Mouse (Mus musculus) hindbrain, postnatal 0 days (tissue): ENCODE measurements around the gene Sec14l1. TPM values are rescaled to one million over a fixed set of nuclear protein-coding genes. Genes with fewer than 3 reads are reported as not detected.

Experiments used
- ATAC-seq: fragments of 200-750 bp; cut with Nextera tagmentation; 2 replicates; pipeline ENCODE4 v1.8.0; 2017; ENCODE audit warnings: mild to moderate bottlenecking, moderate TSS enrichment, moderate library complexity
- DNase-seq: peaks from one replicate; pipeline ENCODE4 v3.0.0-alpha.2; 2015; ENCODE audit warnings: low spot score
- H3K27ac ChIP-seq: fragments of 300-500 bp; sonication (generic); 2 replicates; pipeline ENCODE4 v1.5.1; 2014; ENCODE audit warnings: mild to moderate bottlenecking
- H3K27me3 ChIP-seq: fragments of 300-500 bp; sonication (generic); 2 replicates; pipeline ENCODE4 v1.6.1; 2014; ENCODE audit warnings: low read length, mixed read lengths; ENCODE audit not compliant: insufficient read depth
- H3K36me3 ChIP-seq: fragments of 300-500 bp; sonication (generic); 2 replicates; pipeline ENCODE4 v1.6.1; 2014; ENCODE audit warnings: low read length, mixed read lengths; ENCODE audit not compliant: insufficient read depth
- H3K4me1 ChIP-seq: fragments of 300-500 bp; sonication (generic); 2 replicates; pipeline ENCODE4 v1.6.1; 2014; ENCODE audit warnings: antibody characterized with exemption, low read length, mixed read lengths; ENCODE audit not compliant: insufficient read depth
- H3K4me2 ChIP-seq: fragments of 300-500 bp; sonication (generic); 2 replicates; pipeline ENCODE4 v1.6.1; 2014; ENCODE audit warnings: low read depth, mild to moderate bottlenecking, low read length, moderate library complexity, mixed read lengths
- H3K4me3 ChIP-seq: fragments of 300-500 bp; sonication (generic); 2 replicates; pipeline ENCODE4 v1.5.1; 2014; ENCODE audit warnings: low read length
- H3K9ac ChIP-seq: fragments of 300-500 bp; sonication (generic); replicated peaks from 2 replicates; pipeline ENCODE4 v1.6.1; 2014; ENCODE audit warnings: mild to moderate bottlenecking, low read length, moderate library complexity, mixed read lengths
- H3K9me3 ChIP-seq: fragments of 300-500 bp; sonication (generic); 2 replicates; pipeline ENCODE4 v1.6.1; 2016; ENCODE audit warnings: low read length, mixed read lengths
- CTCF ChIP-seq: IDR thresholded peaks from 2 replicates; pipeline ENCODE4 v1.5.1; 2016; ENCODE audit warnings: antibody characterized with exemption, control low read depth, low read depth
- WGBS: fragments of 180-500 bp; shearing (Covaris S2); extraction: QIAGEN DNeasy Blood & Tissue Kit; methylation state at CpG from one replicate; pipeline ENCODE4 v1.1.7; 2014; 5-methylcytosine and 5-hydroxymethylcytosine counted together
- polyA plus RNA-seq: library from polyadenylated mRNA; unstranded; fragments of >200 nt; fragmentation: Nextera tagmentation; extraction: Ambion mirVana; gene quantifications from 2 replicates; pipeline ENCODE4 v1.2.1, GENCODE M21; 2015
- total RNA-seq: library from RNA; depleted of rRNA; stranded (reverse); fragments of >200 nt; gene quantifications from 2 replicates; pipeline ENCODE4 v1.2.3, GENCODE M21; 2014

Gene Sec14l1
- total and polyA plus RNA-seq, 2 experiments from 2014 or later = 47.0 to 74.1 TPM

- Histone ChIP-seq H3K4me1 (peaks cover 24% of the 10 kb centered on the region), H3K9me3 (no peaks in the 10 kb centered on the region), H3K27ac (peak overlapping the region; percentile 62), H3K27me3 (no peaks in the 10 kb centered on the region), H3K4me3 (no peak overlapping the region), H3K9ac (no peak overlapping the region), H3K4me2 (no peak overlapping the region), H3K36me3 (no peaks in the 10 kb centered on the region)
- DNase-seq = no peak
- WGBS = 43% methylated on average over 12 of the region's 12 CpGs
- ATAC-seq = no peak
- no peak for TF ChIP-seq CTCF
These were observed 13.1 kb downstream of the Sec14l1 start for GRCm38 (mm10) chr11:117127931-117128548.

DNA sequence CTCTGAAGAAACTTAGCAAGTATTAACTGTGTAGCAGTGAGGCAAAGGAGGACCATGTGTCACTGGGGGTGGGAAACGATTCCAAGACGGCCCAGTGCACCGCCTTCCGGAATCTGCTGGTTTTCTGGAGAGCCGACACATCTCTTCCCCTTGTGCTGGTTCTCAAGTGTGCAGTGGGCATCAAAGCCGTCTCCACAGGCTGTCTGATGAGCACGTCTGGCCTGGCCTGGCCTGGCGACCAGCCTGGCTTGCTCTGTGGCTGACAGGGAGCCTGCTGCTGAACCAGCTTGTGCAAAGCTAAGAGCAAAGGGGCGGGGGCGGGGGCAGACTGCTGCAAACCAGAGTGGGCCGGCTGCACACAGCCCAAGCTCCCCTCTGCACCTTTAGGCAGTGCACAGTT lies 14.5 kb downstream of the Sec14l1 start:
- DNase-seq = peak; percentile 73
- no peak overlapping the region for H3K4me3 ChIP-seq
- ATAC-seq = peak; percentile 84
- H3K9me3 ChIP-seq = no peaks in the 10 kb centered on the region
- peaks cover 21% of the 10 kb centered on the region; the same call in 1 of the 2 replicates for H3K4me1 ChIP-seq
- WGBS = 33% methylated on average over 11 of the region's 11 CpGs
- H3K4me2 ChIP-seq = no peak overlapping the region
- peak overlapping the region; percentile 60 for H3K27ac ChIP-seq
- no peak for TF ChIP-seq CTCF
- H3K27me3 ChIP-seq = no peaks in the 10 kb centered on the region
- H3K36me3 ChIP-seq = no peaks in the 10 kb centered on the region
- 0 out of 2 replicates have a peak overlapping the region, but pooled peaks have one; percentile 33 for H3K9ac ChIP-seq

DNA sequence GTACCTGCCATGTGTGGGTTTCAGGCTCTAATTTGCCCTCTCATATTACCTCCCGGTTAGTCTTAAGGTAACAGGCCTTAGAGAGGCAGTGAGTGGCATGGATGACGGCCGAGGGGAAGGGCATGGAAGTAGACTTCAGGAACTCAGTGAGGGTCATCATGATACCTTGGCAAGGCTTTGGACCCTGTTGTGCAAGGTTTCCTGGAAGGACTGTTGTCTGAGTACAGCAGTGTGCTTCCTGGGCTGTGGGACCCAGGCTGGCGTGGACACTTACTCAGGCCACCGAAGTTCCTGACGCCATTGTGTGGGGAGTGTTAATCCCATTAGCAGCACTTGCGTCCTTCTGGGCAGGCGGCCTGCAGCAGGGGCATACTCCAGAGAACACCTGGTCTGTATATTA lies 15.1 kb downstream of the Sec14l1 start:
- Histone ChIP-seq H3K9me3 (no peaks in the 10 kb centered on the region), H3K27ac (peak overlapping the region; percentile 60), H3K27me3 (no peaks in the 10 kb centered on the region), H3K4me3 (no peak overlapping the region), H3K4me2 (no peak overlapping the region), H3K4me1 (peaks cover 21% of the 10 kb centered on the region; the same call in 1 of the 2 replicates), H3K9ac (0 out of 2 replicates have a peak overlapping the region, but pooled peaks have one; percentile 33), H3K36me3 (no peaks in the 10 kb centered on the region)
- DNase-seq (no peak), ATAC-seq (no peak)
- 71% methylated on average over 8 of the region's 8 CpGs for WGBS
- TF ChIP-seq CTCF = no peak

DNA sequence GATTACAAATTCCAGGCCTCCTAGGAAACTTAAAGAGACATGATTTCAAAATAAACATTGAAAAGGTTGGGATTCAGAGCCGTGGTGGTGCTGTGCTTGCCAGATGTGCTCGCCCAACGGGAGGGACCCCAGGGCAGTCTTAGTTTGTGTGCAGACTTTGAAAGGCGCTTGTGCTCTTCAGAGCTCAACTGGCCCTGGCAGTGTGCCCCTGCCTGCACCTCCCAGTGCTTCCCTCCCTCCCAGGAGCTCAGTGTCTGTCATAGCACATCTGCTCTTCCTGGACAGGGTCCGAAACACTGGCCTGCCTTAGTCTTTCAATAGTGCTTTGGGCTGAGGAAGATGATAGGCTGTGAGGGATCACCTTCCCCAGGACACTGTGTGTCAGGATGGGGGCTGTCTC lies 15.9 kb downstream of the Sec14l1 start:
- no peak for TF ChIP-seq CTCF
- H3K4me1 ChIP-seq = peaks cover 27% of the 10 kb centered on the region
- DNase-seq (peak; percentile 41), ATAC-seq (no peak)
- H3K27ac ChIP-seq = peak overlapping the region; percentile 32; the same call in 1 of the 2 replicates
- H3K4me3 ChIP-seq = no peak overlapping the region
- H3K27me3 ChIP-seq = no peaks in the 10 kb centered on the region
- no peak overlapping the region for H3K9ac ChIP-seq
- H3K9me3 ChIP-seq = no peaks in the 10 kb centered on the region
- WGBS = 32% methylated on average over 5 of the region's 5 CpGs
- H3K4me2 ChIP-seq = no peak overlapping the region
- H3K36me3 ChIP-seq = no peaks in the 10 kb centered on the region

- Histone ChIP-seq H3K27me3 (no peaks in the 10 kb centered on the region), H3K9ac (no peak overlapping the region), H3K4me2 (no peak overlapping the region), H3K27ac (no peak overlapping the region), H3K4me1 (peaks cover 29% of the 10 kb centered on the region), H3K9me3 (no peaks in the 10 kb centered on the region), H3K4me3 (no peak overlapping the region), H3K36me3 (no peaks in the 10 kb centered on the region)
- DNase-seq = no peak
- ATAC-seq = no peak
- 96% methylated on average over 10 of the region's 10 CpGs for WGBS
- no peak for TF ChIP-seq CTCF
These were observed 16.5 kb downstream of the Sec14l1 start for GRCm38 (mm10) chr11:117131450-117131849.

GRCm38 (mm10) chr11:117134776-117135387 lies 19.9 kb downstream of the Sec14l1 start:
- Histone ChIP-seq H3K4me1 (peaks cover 20% of the 10 kb centered on the region), H3K4me2 (no peak overlapping the region), H3K27me3 (no peaks in the 10 kb centered on the region), H3K27ac (no peak overlapping the region), H3K9me3 (no peaks in the 10 kb centered on the region), H3K9ac (no peak overlapping the region), H3K36me3 (no peaks in the 10 kb centered on the region), H3K4me3 (no peak overlapping the region)
- WGBS = 58% methylated on average over 23 of the region's 23 CpGs
- ATAC-seq = no peak
- no peak for TF ChIP-seq CTCF
- DNase-seq = no peak
